Mouse (Mus musculus) E14TG2a.4 (cell line): ENCODE data around the gene Srgap2.

Source experiments
- CTCF ChIP-seq: conservative IDR thresholded peaks from 2 replicates; pipeline ENCODE4 v1.5.1; 2014; ENCODE audit warnings: low read length
- NANOG ChIP-seq: IDR thresholded peaks from 2 replicates; pipeline ENCODE4 v1.6.1; 2014; ENCODE audit warnings: borderline replicate concordance, low read length, mixed read lengths
- POU5F1 ChIP-seq: IDR thresholded peaks from 2 replicates; pipeline ENCODE4 v1.6.1; 2014; ENCODE audit warnings: low read length, borderline replicate concordance

DNA sequence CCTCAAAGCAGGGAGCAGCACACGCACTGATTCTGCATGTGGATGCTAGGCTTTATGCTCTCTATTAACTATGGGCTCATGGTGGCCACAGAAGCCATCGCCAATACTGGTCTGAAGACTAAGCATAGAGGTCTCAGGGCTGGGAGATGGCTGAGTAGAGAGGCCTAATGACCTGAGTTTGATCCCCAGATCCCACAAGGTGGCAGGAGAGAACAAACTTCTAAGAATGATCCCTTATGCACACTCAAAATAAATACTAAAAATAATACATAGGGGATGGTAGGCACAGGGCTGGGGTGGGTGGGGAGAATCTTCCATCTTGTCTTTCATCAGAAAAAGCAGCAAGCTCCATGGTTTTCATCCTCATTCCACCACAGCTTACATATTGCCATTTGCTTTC is 165.1 kb downstream of the Srgap2 start:
- TF ChIP-seq CTCF (no peak), POU5F1 (no peak), NANOG (no peak)
